Mouse (Mus musculus) brain, adult 2 months (tissue): ENCODE data around the gene Synpo2.

Source experiments
- DNase-seq: peaks from one replicate; pipeline ENCODE4 v3.0.0; 2011; ENCODE audit warnings: low read depth, low spot score

The Synpo2 gene

GRCm38 (mm10) chr3:123092913-123093639 is 142.9 kb downstream of the Synpo2 start:
- DNase-seq = peak; percentile 42

GRCm38 (mm10) chr3:123092442-123092841 is 143.5 kb downstream of the Synpo2 start:
- DNase-seq = peak; percentile 41

GRCm38 (mm10) chr3:123089297-123090020 is 146.5 kb downstream of the Synpo2 start:
- no peak for DNase-seq

- DNase-seq = no peak
Measured at GRCm38 (mm10) chr3:123088284-123088683, 147.7 kb downstream of the Synpo2 start.

- no peak for DNase-seq
Measured at GRCm38 (mm10) chr3:123085871-123086501, 150.0 kb downstream of the Synpo2 start.

- DNase-seq = no peak
Measured at GRCm38 (mm10) chr3:123081665-123082064, 154.3 kb downstream of the Synpo2 start.

GRCm38 (mm10) chr3:123080943-123081342 is 155.0 kb downstream of the Synpo2 start:
- DNase-seq = no peak

GRCm38 (mm10) chr3:123080017-123080725 is 155.8 kb downstream of the Synpo2 start:
- no peak for DNase-seq

GRCm38 (mm10) chr3:123075759-123076158 is 160.2 kb downstream of the Synpo2 start:
- DNase-seq = no peak

- no peak for DNase-seq
Measured at GRCm38 (mm10) chr3:123075034-123075433, 160.9 kb downstream of the Synpo2 start.

GRCm38 (mm10) chr3:123073351-123073750 is 162.6 kb downstream of the Synpo2 start:
- DNase-seq = no peak

GRCm38 (mm10) chr3:123072472-123072871 is 163.5 kb downstream of the Synpo2 start:
- DNase-seq = no peak

GRCm38 (mm10) chr3:123070996-123071395 is 165.0 kb downstream of the Synpo2 start:
- DNase-seq = no peak

GRCm38 (mm10) chr3:123066836-123067235 is 169.1 kb downstream of the Synpo2 start:
- no peak for DNase-seq

GRCm38 (mm10) chr3:123065466-123065865 is 170.5 kb downstream of the Synpo2 start:
- DNase-seq = no peak

- DNase-seq = no peak
Measured at GRCm38 (mm10) chr3:123064186-123064585, 171.8 kb downstream of the Synpo2 start.

GRCm38 (mm10) chr3:123061931-123062330 is 174.0 kb downstream of the Synpo2 start:
- DNase-seq = peak; percentile 35

- DNase-seq = no peak
Measured at GRCm38 (mm10) chr3:123058832-123059231, 177.1 kb downstream of the Synpo2 start.

- no peak for DNase-seq
Measured at GRCm38 (mm10) chr3:123054178-123054577, 181.8 kb downstream of the Synpo2 start.

- no peak for DNase-seq
Measured at GRCm38 (mm10) chr3:123053192-123053938, 182.6 kb downstream of the Synpo2 start.

GRCm38 (mm10) chr3:123042308-123042707 is 193.6 kb downstream of the Synpo2 start:
- DNase-seq = no peak
